Comparison of ENCODE assay signal across 7 mouse cellular contexts in the genomic region with DNA sequence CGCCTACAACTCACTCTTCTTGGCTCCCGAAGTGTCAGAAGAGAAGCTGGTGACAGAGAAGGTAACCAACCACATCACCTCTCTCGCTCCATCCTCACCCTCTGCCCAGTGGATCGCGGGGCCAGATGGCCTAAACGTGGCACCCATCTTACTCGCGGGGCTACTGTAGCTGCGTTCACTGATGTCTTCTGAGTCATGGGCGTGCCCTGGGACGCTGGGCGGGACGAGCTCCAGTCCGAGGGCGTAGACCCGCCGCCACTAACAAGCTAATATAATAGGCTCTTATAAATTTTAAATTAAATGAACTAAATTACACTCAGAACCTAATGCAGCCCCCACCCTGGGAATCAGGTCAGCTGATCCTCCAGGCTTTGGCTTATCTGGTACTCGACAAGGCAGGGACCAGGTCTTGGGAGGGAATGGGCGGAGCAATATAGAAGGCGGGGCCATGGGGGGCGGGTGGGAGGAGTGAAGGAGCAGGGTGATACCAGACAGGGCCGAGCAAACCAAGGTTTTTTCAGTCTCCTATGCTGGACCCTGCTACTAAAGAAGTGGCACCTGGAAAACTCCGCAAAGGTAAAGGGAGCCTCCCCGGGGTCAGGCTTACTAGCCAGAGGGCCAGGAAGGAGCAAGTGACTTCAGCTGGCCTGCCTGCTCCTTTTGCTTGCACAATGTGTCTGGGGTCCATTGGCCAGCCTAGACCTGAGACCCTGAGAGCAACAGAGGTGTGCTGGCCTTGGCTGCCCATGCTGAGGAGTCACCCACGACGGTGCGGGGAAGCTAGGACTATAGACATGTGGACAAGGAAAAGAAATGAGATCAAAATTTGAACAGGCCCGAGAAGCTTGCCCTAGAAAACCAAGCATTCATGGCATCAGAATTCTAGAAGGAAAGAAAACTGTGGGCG. TPM values are rescaled to one million over a fixed set of nuclear protein-coding genes. Genes with fewer than 3 reads are reported as not detected.
DNase-seq lines count a peak whose midpoint lies in the region; ATAC-seq lines count a peak whose summit lies in the region.

No protein-coding gene starts in this region.

- peak overlapping the region; percentile 69 for H3K4me3 ChIP-seq in megakaryocyte, embryonic 14.5 days (replicated peaks)
- H3K4me3 ChIP-seq in embryonic facial prominence, embryonic 15.5 days (replicated peaks), result peak overlapping the region; percentile 36
- peak overlapping the region; percentile 34 for H3K4me3 ChIP-seq in limb, embryonic 12.5 days (replicated peaks)

- H3K9ac ChIP-seq in embryonic facial prominence, embryonic 15.5 days, result no peak overlapping the region
- H3K9ac ChIP-seq in limb, embryonic 12.5 days (replicated peaks), result no peak overlapping the region; the same call in 1 of the 2 replicates

- peaks cover 89% of the 10 kb centered on the region for H3K27me3 ChIP-seq in megakaryocyte, embryonic 14.5 days (replicated peaks)
- peaks cover 36% of the 10 kb centered on the region for H3K27me3 ChIP-seq in embryonic facial prominence, embryonic 15.5 days
- peaks cover 62% of the 10 kb centered on the region for H3K27me3 ChIP-seq in limb, embryonic 12.5 days

- WGBS in embryonic facial prominence, embryonic 15.5 days, result 10% methylated on average over 29 of the region's 29 CpGs
- 10% methylated on average over 29 of the region's 29 CpGs for WGBS in limb, embryonic 12.5 days

- ATAC-seq in megakaryocyte, adult 5-6 weeks (ENCODE audit: poor library complexity, severe bottlenecking), result no peak
- no peak for ATAC-seq in embryonic facial prominence, embryonic 15.5 days (ENCODE audit: insufficient number of reproducible peaks, low FRiP score, low TSS enrichment, low read depth)
- ATAC-seq in limb, embryonic 12.5 days (ENCODE audit: insufficient number of reproducible peaks, insufficient read depth, low FRiP score, low TSS enrichment, low read depth), result peak; percentile 49; the same call in 1 of the 2 replicates

- H3K9me3 ChIP-seq in megakaryocyte, embryonic 14.5 days, result no peaks in the 10 kb centered on the region
- H3K9me3 ChIP-seq in embryonic facial prominence, embryonic 15.5 days (replicated peaks), result no peaks in the 10 kb centered on the region
- H3K9me3 ChIP-seq in limb, embryonic 12.5 days, result no peaks in the 10 kb centered on the region

- DNase-seq in retina, embryonic 14.5 days (ENCODE audit: low spot score), result peak; percentile 60
- no peak for DNase-seq in urinary bladder, adult 18-20 months (ENCODE audit: low spot score in 2 of 2)
- DNase-seq in frontal cortex, postnatal 25 days (ENCODE audit: low spot score in 2 of 2), result no peak

- H3K4me1 ChIP-seq in megakaryocyte, embryonic 14.5 days, result peaks cover 14% of the 10 kb centered on the region
- peaks cover 10% of the 10 kb centered on the region for H3K4me1 ChIP-seq in embryonic facial prominence, embryonic 15.5 days
- H3K4me1 ChIP-seq in limb, embryonic 12.5 days (replicated peaks), result peaks cover 21% of the 10 kb centered on the region

- no peak overlapping the region for H3K27ac ChIP-seq in embryonic facial prominence, embryonic 15.5 days (replicated peaks)
- H3K27ac ChIP-seq in limb, embryonic 12.5 days, result no peak overlapping the region

- H3K4me2 ChIP-seq in embryonic facial prominence, embryonic 15.5 days (replicated peaks), result peak overlapping the region; percentile 45
- peak overlapping the region; percentile 53 for H3K4me2 ChIP-seq in limb, embryonic 12.5 days

- H3K36me3 ChIP-seq in megakaryocyte, embryonic 14.5 days (replicated peaks; ENCODE audit: low read length), result no peaks in the 10 kb centered on the region
- H3K36me3 ChIP-seq in embryonic facial prominence, embryonic 15.5 days, result no peaks in the 10 kb centered on the region
- no peaks in the 10 kb centered on the region for H3K36me3 ChIP-seq in limb, embryonic 12.5 days

RNA-seq across cellular contexts. Expression of a gene that starts 19.9 kb away (rescaled TPM):
- polyA plus RNA-seq in megakaryocyte, embryonic 14.5 days (2012; ENCODE audit: insufficient read depth, low replicate concordance), result not detected in 2 replicates
- total RNA-seq in megakaryocyte, adult 5-6 weeks (2015), result not detected in 2 replicates
- 0.04 TPM in 1 of 2 replicates, not detected in the other for total RNA-seq in megakaryocyte, adult 5-6 weeks (2017)
- 1.1 and 1.7 TPM in 2 replicates for polyA plus RNA-seq in embryonic facial prominence, embryonic 15.5 days (2015; fragmentation: Nextera tagmentation; extraction: Ambion mirVana)
- 0.13 and 0.15 TPM in 2 replicates for polyA plus RNA-seq in limb, embryonic 12.5 days (2016; fragmentation: Nextera tagmentation; extraction: Ambion mirVana)

RNA-seq across cellular contexts. Expression of a gene that starts 29.2 kb away (rescaled TPM):
- not detected in 2 replicates for polyA plus RNA-seq in megakaryocyte, embryonic 14.5 days (2012; ENCODE audit: insufficient read depth, low replicate concordance)
- not detected in 2 replicates for total RNA-seq in megakaryocyte, adult 5-6 weeks (2015)
- total RNA-seq in megakaryocyte, adult 5-6 weeks (2017), result not detected in 2 replicates
- 0.17 TPM in 1 of 2 replicates, not detected in the other for polyA plus RNA-seq in embryonic facial prominence, embryonic 15.5 days (2015; fragmentation: Nextera tagmentation; extraction: Ambion mirVana)
- polyA plus RNA-seq in limb, embryonic 12.5 days (2016; fragmentation: Nextera tagmentation; extraction: Ambion mirVana), result 0.23 and 0.34 TPM in 2 replicates
